Mouse (Mus musculus) gastrocnemius, postnatal 14 days (tissue): Measurements from ENCODE around the gene Cela1. TPM values are rescaled to one million over a fixed set of nuclear protein-coding genes. Genes with fewer than 3 reads are reported as not detected.

ENCODE experiments used
- microRNA-seq, 2 experiments: library from miRNA; unstranded; fragments of <30 nt; microRNA quantifications; one replicate each; pipeline ENCODE4 v1.2.0; 2021
- total RNA-seq, 2 experiments: library from RNA; stranded (reverse); gene quantifications; 2 replicates each; pipeline ENCODE4 v1.2.3; 2021

Gene Cela1
- total RNA-seq, 2 experiments from 2014 or later: not detected

Small RNAs within 50 kb of the gene (microRNA-seq; reads per million reads assigned to microRNA genes)
- 0 reads per million in 2 experiments for gene Mir6961

Other genes with a start within 250 kb of the Cela1 start
- 10 to 100 TPM in 1 of 2 experiments, 1 to 10 TPM in 1; 9.2 to 10.5 TPM for gene Letmd1, start 218.9 kb downstream of the Cela1 start, total RNA-seq
- gene Csrnp2, start 192.4 kb downstream of the Cela1 start, total RNA-seq: 1 to 10 TPM; 1.9 to 2.9 TPM
- gene Tfcp2, start 135.9 kb downstream of the Cela1 start, total RNA-seq: 10 to 100 TPM in 1 of 2 experiments, 1 to 10 TPM in 1; 9.6 to 11.6 TPM
- 1 to 10 TPM; 7.6 to 9.7 TPM for gene Pou6f1, start 87.9 kb downstream of the Cela1 start, total RNA-seq
- gene Dazap2, start 72.6 kb downstream of the Cela1 start, total RNA-seq: 10 to 100 TPM; 58.7 to 62.1 TPM
- gene Smagp, start 51.0 kb downstream of the Cela1 start, total RNA-seq: 1 to 10 TPM; 6.0 to 6.4 TPM
- gene Bin2, start 18.4 kb downstream of the Cela1 start, total RNA-seq: under 1 TPM; 0.53 to 0.89 TPM
- gene Galnt6, start 41.5 kb upstream of the Cela1 start, total RNA-seq: under 1 TPM; 0.18 to 0.33 TPM
- gene Slc4a8, start 73.8 kb upstream of the Cela1 start, total RNA-seq: 1 to 10 TPM; 2.0 to 6.0 TPM
- under 1 TPM; 0.37 to 1.00 TPM for gene Scn8a, start 181.9 kb upstream of the Cela1 start, total RNA-seq